Mouse (Mus musculus) lung, embryonic 14.5 days (tissue): ENCODE results near the gene Fermt2. TPM values are rescaled to one million over a fixed set of nuclear protein-coding genes. Genes with fewer than 3 reads are reported as not detected.
"Not testable (repeated sequence)": the region's sequence is repeated elsewhere in the genome, so short reads cannot be mapped to it uniquely, and the experiment has no call there.

Experiments
- ATAC-seq: fragments of 200-750 bp; cut with Nextera tagmentation; 2 replicates; pipeline ENCODE4 v1.8.0; 2017; ENCODE audit warnings: mild to moderate bottlenecking, moderate TSS enrichment, moderate library complexity; ENCODE audit not compliant: insufficient read depth
- DNase-seq: peaks from one replicate; pipeline ENCODE4 v3.0.0-alpha.2; 2015
- H3K27ac ChIP-seq: fragments of 300-500 bp; sonication (generic); 2 replicates; pipeline ENCODE4 v1.5.1; 2014; ENCODE audit warnings: low read depth, mild to moderate bottlenecking, moderate library complexity
- H3K27me3 ChIP-seq: fragments of 300-500 bp; sonication (generic); 2 replicates; pipeline ENCODE4 v1.6.1; 2014; ENCODE audit warnings: low read length, control low read depth; ENCODE audit not compliant: insufficient read depth
- H3K36me3 ChIP-seq: fragments of 300-500 bp; sonication (generic); 2 replicates; pipeline ENCODE4 v1.6.1; 2014; ENCODE audit warnings: control low read depth; ENCODE audit not compliant: insufficient read depth
- H3K4me1 ChIP-seq: fragments of 300-500 bp; sonication (generic); 2 replicates; pipeline ENCODE4 v1.6.1; 2014; ENCODE audit warnings: antibody characterized with exemption, control low read depth; ENCODE audit not compliant: insufficient read depth
- H3K4me2 ChIP-seq: fragments of 300-500 bp; sonication (generic); 2 replicates; pipeline ENCODE4 v1.6.1; 2014; ENCODE audit warnings: mild to moderate bottlenecking
- H3K4me3 ChIP-seq: fragments of 300-500 bp; sonication (generic); 2 replicates; pipeline ENCODE4 v1.5.1; 2014; ENCODE audit warnings: low read depth, low read length
- H3K9ac ChIP-seq: fragments of 300-500 bp; sonication (generic); 2 replicates; pipeline ENCODE4 v1.6.1; 2014
- H3K9me3 ChIP-seq: fragments of 300-500 bp; sonication (generic); 2 replicates; pipeline ENCODE4 v1.6.1; 2016; ENCODE audit warnings: low read depth, low read length, control low read depth
- CTCF ChIP-seq: IDR thresholded peaks from 2 replicates; pipeline ENCODE4 v1.5.1; 2016; ENCODE audit warnings: antibody characterized with exemption, low read depth
- WGBS: fragments of 180-500 bp; shearing (Covaris S2); extraction: QIAGEN DNeasy Blood & Tissue Kit; methylation state at CpG from one replicate; pipeline ENCODE4 v1.1.7; 2014; 5-methylcytosine and 5-hydroxymethylcytosine counted together
- polyA plus RNA-seq: library from polyadenylated mRNA; unstranded; fragments of >200 nt; fragmentation: Nextera tagmentation; extraction: Ambion mirVana; gene quantifications from 2 replicates; pipeline ENCODE4 v1.2.1, GENCODE M21; 2014

Fermt2 gene
- polyA plus RNA-seq, 1 experiment from 2014 or later = 209 TPM

DNA sequence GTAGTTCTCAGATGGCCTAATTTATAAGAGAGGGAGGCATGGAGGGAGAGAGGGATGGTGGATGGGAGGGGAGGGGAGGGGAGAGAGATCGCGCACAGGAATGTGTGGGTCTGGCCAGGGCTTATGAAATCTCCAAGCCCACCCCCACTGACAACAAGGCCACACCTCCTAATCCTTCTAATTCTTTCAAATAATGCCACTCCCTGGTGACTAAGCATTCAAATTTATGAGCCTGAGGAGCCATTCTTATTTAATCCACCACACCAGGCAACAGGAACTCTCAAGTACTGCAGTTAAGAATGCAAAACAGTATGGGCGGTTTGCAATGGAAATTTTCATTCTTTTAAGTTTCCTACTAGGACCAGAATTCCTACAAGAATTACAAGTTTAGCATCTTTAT lies 32.8 kb downstream of the Fermt2 start:
- TF ChIP-seq CTCF = no peak
- no peak overlapping the region for H3K4me3 ChIP-seq
- no peak overlapping the region for H3K9ac ChIP-seq
- H3K9me3 ChIP-seq = peaks cover 2% of the 10 kb centered on the region; the same call in 1 of the 2 replicates
- no peaks in the 10 kb centered on the region for H3K4me1 ChIP-seq
- DNase-seq (no peak), ATAC-seq (no peak)
- no peak overlapping the region for H3K4me2 ChIP-seq
- WGBS = 91% methylated on average over 3 of the region's 3 CpGs
- no peak overlapping the region for H3K27ac ChIP-seq
- no peaks in the 10 kb centered on the region for H3K27me3 ChIP-seq
- peaks cover 13% of the 10 kb centered on the region; the same call in 1 of the 2 replicates for H3K36me3 ChIP-seq

GRCm38 (mm10) chr14:45495810-45496209 lies 34.1 kb downstream of the Fermt2 start:
- not testable (repeated sequence) for H3K4me3 ChIP-seq, DNase-seq, H3K27me3 ChIP-seq, H3K27ac ChIP-seq, H3K4me2 ChIP-seq, H3K9ac ChIP-seq, ATAC-seq, H3K4me1 ChIP-seq, H3K9me3 ChIP-seq
- WGBS = 91% methylated on average over 14 of the region's 14 CpGs
- peaks cover 13% of the 10 kb centered on the region; the same call in 1 of the 2 replicates for H3K36me3 ChIP-seq

DNA sequence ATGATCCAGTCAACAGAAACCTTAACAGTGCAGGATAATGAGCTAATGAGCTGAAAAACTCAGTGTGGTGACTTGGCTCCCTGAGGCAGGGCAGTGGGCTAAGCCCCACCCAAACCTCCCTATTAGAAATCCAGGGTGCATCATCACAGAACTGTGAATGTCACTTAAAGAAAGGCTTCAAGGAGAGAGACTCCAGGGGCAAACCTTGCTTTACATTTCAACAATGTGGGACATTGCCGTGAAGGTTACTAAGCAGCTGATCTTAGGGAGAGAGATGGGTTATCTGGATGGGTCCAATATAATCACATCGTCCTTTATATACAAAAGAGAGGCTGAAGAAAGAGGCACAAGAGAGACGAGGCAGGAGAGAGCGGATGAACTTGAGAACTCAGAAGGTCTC lies 36.0 kb downstream of the Fermt2 start:
- Histone ChIP-seq H3K9ac (no peak overlapping the region), H3K27ac (no peak overlapping the region), H3K4me1 (no peaks in the 10 kb centered on the region), H3K36me3 (peaks cover 4% of the 10 kb centered on the region; the same call in 1 of the 2 replicates), H3K4me3 (no peak overlapping the region), H3K9me3 (peaks cover 2% of the 10 kb centered on the region; the same call in 1 of the 2 replicates), H3K27me3 (no peaks in the 10 kb centered on the region), H3K4me2 (no peak overlapping the region)
- WGBS = 87% methylated on average over 4 of the region's 4 CpGs
- no peak for DNase-seq
- no peak for TF ChIP-seq CTCF
- ATAC-seq = no peak

GRCm38 (mm10) chr14:45492668-45493067 lies 37.2 kb downstream of the Fermt2 start:
- H3K4me3 ChIP-seq = no peak overlapping the region
- peak overlapping the region; percentile 58 for H3K27ac ChIP-seq
- H3K9me3 ChIP-seq = peaks cover 2% of the 10 kb centered on the region; the same call in 1 of the 2 replicates
- H3K4me1 ChIP-seq = no peaks in the 10 kb centered on the region
- DNase-seq (peak; percentile 38), ATAC-seq (no peak)
- H3K36me3 ChIP-seq = peaks cover 3% of the 10 kb centered on the region; the same call in 1 of the 2 replicates
- 88% methylated on average over 4 of the region's 4 CpGs for WGBS
- H3K4me2 ChIP-seq = no peak overlapping the region
- peak; percentile 54 for TF ChIP-seq CTCF
- no peaks in the 10 kb centered on the region for H3K27me3 ChIP-seq
- H3K9ac ChIP-seq = no peak overlapping the region

DNA sequence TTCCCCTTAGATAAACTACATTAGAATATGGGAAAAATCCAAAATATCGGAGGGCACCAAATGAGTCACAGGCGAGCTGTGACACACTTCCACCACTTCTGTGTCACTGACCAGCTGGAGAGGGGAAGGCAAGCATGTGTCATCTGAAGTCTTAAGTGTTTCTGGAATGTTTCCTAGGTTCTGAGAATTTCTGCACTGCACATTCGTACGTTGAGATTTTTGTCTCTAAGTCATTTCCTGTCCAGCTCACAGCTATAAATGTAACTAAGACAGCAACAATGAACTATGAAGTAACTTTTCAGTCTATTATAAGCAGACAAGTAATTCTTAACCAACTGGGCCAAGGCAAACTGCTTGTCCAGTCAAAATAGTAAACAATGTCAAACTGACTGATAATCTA lies 37.9 kb downstream of the Fermt2 start:
- Histone ChIP-seq H3K27ac (peak overlapping the region; percentile 58), H3K4me2 (no peak overlapping the region), H3K27me3 (no peaks in the 10 kb centered on the region), H3K4me1 (no peaks in the 10 kb centered on the region), H3K9ac (no peak overlapping the region), H3K4me3 (no peak overlapping the region), H3K36me3 (peaks cover 7% of the 10 kb centered on the region; the same call in 1 of the 2 replicates), H3K9me3 (peaks cover 2% of the 10 kb centered on the region; the same call in 1 of the 2 replicates)
- peak; percentile 85 for DNase-seq
- ATAC-seq = peak; percentile 91
- 33% methylated on average over 4 of the region's 4 CpGs for WGBS
- TF ChIP-seq CTCF = no peak

GRCm38 (mm10) chr14:45487201-45487600 lies 42.7 kb downstream of the Fermt2 start:
- not testable (repeated sequence) for H3K4me3 ChIP-seq, H3K4me1 ChIP-seq, ATAC-seq, H3K27me3 ChIP-seq, H3K27ac ChIP-seq, H3K9ac ChIP-seq, H3K4me2 ChIP-seq, H3K9me3 ChIP-seq, DNase-seq
- WGBS = 92% methylated on average over 2 of the region's 2 CpGs
- H3K36me3 ChIP-seq = peaks cover 18% of the 10 kb centered on the region

- not testable (repeated sequence) for H3K9me3 ChIP-seq, H3K27ac ChIP-seq, ATAC-seq, DNase-seq, H3K27me3 ChIP-seq, H3K9ac ChIP-seq, H3K4me2 ChIP-seq, H3K4me3 ChIP-seq, H3K4me1 ChIP-seq
- 89% methylated on average over 11 of the region's 11 CpGs for WGBS
- peaks cover 37% of the 10 kb centered on the region for H3K36me3 ChIP-seq
Measured at GRCm38 (mm10) chr14:45483361-45483760, 46.6 kb downstream of the Fermt2 start.
